Mouse (Mus musculus): Measurements from ENCODE around the gene Smurf2. TPM values are rescaled to one million over a fixed set of nuclear protein-coding genes. Genes with fewer than 3 reads are reported as not detected.
A peak's percentile ranks its signal among the peaks of the same experiment; 100 is the strongest.

The Smurf2 gene
- polyA plus RNA-seq, 1 experiment from 2014 or later, result 14.1 TPM

DNA sequence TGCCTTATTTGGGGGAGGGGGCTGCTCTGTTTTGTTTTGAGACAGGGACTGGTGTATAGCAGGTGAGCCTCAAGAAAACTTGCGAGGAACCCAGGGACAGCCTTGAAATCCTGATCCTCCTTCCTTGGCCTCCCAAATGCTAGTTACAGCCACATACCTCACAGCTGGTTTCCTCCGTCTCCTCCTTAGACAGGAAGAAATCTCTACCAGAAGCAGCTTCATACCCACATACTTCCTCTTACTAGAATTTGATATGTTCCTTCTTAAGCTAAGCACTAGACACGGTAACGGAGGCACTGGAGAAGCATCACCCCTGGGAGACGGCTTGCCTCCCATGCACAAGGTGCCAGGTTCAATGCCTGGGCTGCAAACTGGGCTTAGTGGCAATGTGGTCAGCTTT is 16.8 kb upstream of the Smurf2 start:
- Histone ChIP-seq H3K4me2 (no peak overlapping the region), H3K9ac (no peak overlapping the region), H3K9me3 (no peaks in the 10 kb centered on the region), H3K4me1 (replicated peaks) (no peaks in the 10 kb centered on the region), H3K36me3 (no peaks in the 10 kb centered on the region), H3K4me3 (no peak overlapping the region), H3K27me3 (no peaks in the 10 kb centered on the region), H3K27ac (replicated peaks) (no peak overlapping the region)
- no peak for ATAC-seq (ENCODE audit: low read depth)
- WGBS, result 85% methylated on average over 5 of the region's 5 CpGs

DNA sequence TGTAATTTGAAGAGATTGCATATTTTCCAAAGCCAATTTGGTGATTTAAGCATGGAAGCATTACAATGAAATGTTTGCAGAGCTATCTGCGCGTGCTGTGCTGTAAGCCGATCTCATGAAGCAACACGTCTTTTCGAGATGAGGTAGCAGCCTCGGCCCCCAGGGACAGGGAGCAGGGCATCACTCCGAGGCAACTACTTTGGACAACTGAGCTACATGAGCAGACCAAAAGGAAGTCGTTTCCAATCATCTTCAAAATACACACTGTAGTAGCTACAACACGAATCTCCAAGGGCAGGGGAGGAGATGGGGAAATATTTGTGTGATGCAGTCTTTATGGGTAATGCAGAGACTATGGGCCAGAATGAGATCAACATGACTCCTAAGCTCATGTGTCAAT is 9.9 kb upstream of the Smurf2 start:
- 87% methylated on average over 9 of the region's 9 CpGs for WGBS

DNA sequence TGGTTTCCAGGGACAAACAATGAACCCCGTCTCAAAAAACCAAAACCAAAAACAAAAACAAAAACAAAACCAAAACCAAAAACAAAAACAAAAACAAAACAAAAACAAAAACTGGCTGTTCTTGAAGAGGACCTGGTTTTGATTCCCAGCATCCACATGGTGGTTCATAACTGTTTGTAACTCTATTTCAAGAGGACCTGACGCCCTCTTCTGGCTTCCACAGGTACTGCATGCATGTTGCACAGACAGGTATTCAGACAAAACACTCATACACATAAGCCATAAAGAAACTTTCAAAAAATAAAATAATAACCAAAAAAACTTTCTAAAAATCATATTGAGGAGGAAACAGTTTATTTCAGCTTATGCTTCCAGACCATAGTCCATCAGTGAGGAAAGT is 8.4 kb upstream of the Smurf2 start:
- no peak for ATAC-seq (ENCODE audit: low read depth)
- Histone ChIP-seq H3K9ac (no peak overlapping the region), H3K27ac (replicated peaks) (no peak overlapping the region), H3K4me1 (replicated peaks) (no peaks in the 10 kb centered on the region), H3K27me3 (no peaks in the 10 kb centered on the region), H3K4me3 (no peak overlapping the region), H3K36me3 (no peaks in the 10 kb centered on the region), H3K9me3 (no peaks in the 10 kb centered on the region), H3K4me2 (no peak overlapping the region)
- 65% methylated on average over 2 of the region's 2 CpGs for WGBS

More for the DNA sequence above, 9.9 kb upstream of the Smurf2 start:
- H3K36me3 ChIP-seq, result no peaks in the 10 kb centered on the region
- no peak for ATAC-seq (ENCODE audit: low read depth)
- H3K27ac ChIP-seq (replicated peaks), result no peak overlapping the region
- H3K9ac ChIP-seq, result no peak overlapping the region
- H3K4me1 ChIP-seq (replicated peaks), result no peaks in the 10 kb centered on the region
- no peaks in the 10 kb centered on the region for H3K9me3 ChIP-seq
- H3K4me2 ChIP-seq, result no peak overlapping the region
- H3K4me3 ChIP-seq, result no peak overlapping the region
- H3K27me3 ChIP-seq, result no peaks in the 10 kb centered on the region

DNA sequence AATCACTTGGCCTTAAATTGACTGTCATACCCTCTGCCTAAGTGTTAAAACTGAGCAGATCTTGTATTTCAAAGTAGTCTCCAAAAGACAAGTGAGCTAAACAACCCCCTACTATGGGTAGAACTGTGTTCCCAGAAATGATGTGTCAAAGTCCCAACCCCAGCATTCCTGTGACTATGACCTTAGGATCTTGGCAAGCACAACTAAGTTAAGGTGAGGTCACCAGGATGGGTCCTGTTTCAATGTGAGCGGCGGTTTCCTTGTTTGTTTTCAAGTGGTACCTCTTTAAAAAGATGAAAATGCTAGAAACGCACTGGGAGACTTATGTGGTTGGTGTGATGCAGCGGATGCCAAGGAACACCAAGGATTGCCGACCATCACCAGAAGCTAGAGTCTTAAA is 7.4 kb upstream of the Smurf2 start:
- Histone ChIP-seq H3K4me1 (replicated peaks) (no peaks in the 10 kb centered on the region), H3K27me3 (no peaks in the 10 kb centered on the region), H3K9me3 (no peaks in the 10 kb centered on the region), H3K36me3 (no peaks in the 10 kb centered on the region), H3K9ac (no peak overlapping the region), H3K4me2 (no peak overlapping the region), H3K27ac (replicated peaks) (no peak overlapping the region), H3K4me3 (no peak overlapping the region)
- ATAC-seq (ENCODE audit: low read depth), result no peak
- WGBS, result 93% methylated on average over 5 of the region's 5 CpGs

DNA sequence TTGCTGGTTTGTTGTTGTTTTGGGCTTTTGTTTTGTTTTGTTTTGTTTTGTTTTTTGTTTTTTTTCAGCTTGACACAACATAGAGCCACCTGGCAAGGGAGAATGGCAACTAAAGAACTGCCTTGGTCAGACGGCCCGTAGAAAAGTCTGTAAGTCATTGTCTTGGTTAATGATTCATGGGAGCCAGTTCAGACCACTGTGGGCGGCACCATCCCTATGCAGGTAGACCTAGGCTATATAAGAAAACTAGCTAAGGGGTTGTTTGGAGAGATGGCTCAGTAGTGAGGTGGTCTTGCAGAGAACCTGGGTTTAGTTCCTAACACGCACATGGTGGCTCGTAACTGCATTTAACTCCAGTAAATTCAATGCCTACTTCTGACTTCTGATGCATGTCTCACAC is 6.7 kb upstream of the Smurf2 start:
- no peak overlapping the region for H3K4me3 ChIP-seq
- no peak for ATAC-seq (ENCODE audit: low read depth)
- H3K27me3 ChIP-seq, result no peaks in the 10 kb centered on the region
- H3K9me3 ChIP-seq, result no peaks in the 10 kb centered on the region
- no peaks in the 10 kb centered on the region for H3K4me1 ChIP-seq (replicated peaks)
- H3K9ac ChIP-seq, result no peak overlapping the region
- H3K27ac ChIP-seq (replicated peaks), result no peak overlapping the region
- no peaks in the 10 kb centered on the region for H3K36me3 ChIP-seq
- WGBS, result 90% methylated on average over 5 of the region's 5 CpGs
- H3K4me2 ChIP-seq, result no peak overlapping the region

DNA sequence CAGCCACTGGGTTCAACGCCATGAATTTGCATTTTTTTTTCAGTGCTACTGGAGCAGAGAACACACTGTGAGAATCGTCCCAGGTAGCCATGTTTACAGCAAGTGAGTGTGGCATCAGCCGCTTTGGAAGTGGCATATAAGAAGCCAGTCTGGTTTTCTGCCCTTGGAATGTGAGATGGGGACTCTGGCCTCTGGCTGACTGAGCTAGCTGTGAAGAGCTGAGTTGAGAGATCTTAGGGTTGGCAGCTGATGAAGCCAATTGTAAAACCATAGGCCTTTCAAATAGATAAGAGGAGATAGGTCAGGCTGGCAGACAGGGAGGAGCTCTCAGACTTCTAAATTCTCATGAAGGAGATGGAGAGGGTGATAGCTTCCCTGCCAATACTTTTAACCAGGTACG is 6.2 kb upstream of the Smurf2 start:
- 79% methylated on average over 4 of the region's 4 CpGs for WGBS
- Histone ChIP-seq H3K4me3 (no peak overlapping the region), H3K4me1 (replicated peaks) (no peaks in the 10 kb centered on the region), H3K9ac (no peak overlapping the region), H3K27ac (replicated peaks) (no peak overlapping the region), H3K4me2 (no peak overlapping the region), H3K36me3 (no peaks in the 10 kb centered on the region), H3K9me3 (no peaks in the 10 kb centered on the region), H3K27me3 (no peaks in the 10 kb centered on the region)
- no peak for ATAC-seq (ENCODE audit: low read depth)

DNA sequence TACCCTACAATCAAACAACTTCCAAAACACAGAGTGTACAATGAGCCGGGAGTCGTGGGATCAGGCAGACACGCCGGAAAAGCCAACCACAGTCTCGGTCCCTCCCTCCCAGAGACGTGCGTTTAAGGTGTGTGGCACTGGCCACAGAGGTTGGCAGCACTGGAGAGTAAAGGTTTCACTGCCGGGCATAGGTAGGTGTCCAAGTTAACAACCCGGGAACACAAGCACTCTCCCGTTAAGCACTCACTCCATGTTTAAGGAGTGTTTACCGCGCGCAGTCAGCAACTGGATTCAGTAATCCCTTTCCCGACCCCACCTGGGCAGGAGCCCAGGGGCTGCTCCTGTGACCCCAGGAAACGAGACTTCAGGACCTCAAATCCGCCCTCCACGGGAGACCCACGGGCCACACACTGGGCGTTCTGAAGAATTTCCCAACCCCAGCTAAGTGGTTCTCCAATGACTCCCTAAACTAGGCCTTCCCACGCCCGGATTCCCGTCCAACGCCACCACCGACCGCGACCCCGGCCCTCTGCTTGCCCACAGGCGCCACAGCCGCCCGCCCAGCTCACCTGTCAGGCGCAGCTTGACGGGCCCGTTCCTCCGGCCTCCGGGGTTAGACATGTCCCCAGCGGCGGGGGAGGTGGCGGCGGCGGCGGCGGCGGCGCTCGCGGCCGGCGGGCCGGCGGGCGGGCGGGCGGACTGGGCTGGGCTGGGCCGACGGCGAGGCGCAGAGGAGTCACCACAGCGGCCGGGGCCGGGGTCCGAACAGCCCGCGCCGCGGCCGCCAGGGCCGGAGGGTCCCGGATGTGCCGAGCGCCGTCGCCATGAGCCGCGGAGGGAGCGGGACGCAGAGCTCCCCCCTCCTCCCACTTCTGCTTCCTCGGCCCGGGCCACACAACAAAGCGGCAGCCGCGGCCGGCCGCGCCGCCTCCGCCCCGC is 634 bp downstream of the Smurf2 start:
- Histone ChIP-seq H3K27ac (replicated peaks) (peak overlapping the region; percentile 97), H3K9me3 (no peaks in the 10 kb centered on the region), H3K9ac (peak overlapping the region; percentile 99), H3K4me1 (replicated peaks) (peaks cover 32% of the 10 kb centered on the region), H3K27me3 (no peaks in the 10 kb centered on the region), H3K4me3 (peak overlapping the region; percentile 94), H3K4me2 (peak overlapping the region; percentile 95), H3K36me3 (no peaks in the 10 kb centered on the region)
- peak; percentile 89 for ATAC-seq (ENCODE audit: low read depth)
- under 1% methylated on average over 73 of the region's 87 CpGs for WGBS

DNA sequence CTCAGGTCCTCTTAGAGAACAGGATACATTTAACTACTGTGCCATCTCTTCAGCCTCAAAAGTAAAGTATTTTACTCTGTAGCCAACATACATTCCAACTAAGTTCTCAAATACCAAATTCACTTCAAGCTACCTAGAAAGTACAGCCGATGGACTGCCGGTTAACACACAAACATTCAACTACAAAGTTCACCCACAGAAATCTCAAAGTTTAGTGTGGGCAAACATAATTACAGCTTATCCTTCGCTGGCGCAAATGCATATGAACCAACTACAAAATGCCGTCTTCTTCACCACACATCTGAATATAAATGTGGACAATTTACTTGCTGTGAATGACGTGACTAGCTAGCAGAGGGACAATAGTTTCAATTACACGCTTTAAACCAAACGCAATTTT is 1.6 kb downstream of the Smurf2 start:
- H3K4me3 ChIP-seq, result peak overlapping the region; percentile 94
- H3K9ac ChIP-seq, result peak overlapping the region; percentile 99
- H3K4me2 ChIP-seq, result peak overlapping the region; percentile 95
- H3K9me3 ChIP-seq, result no peaks in the 10 kb centered on the region
- no peaks in the 10 kb centered on the region for H3K36me3 ChIP-seq
- no peak overlapping the region for H3K27ac ChIP-seq (replicated peaks)
- no peak for ATAC-seq (ENCODE audit: low read depth)
- no peaks in the 10 kb centered on the region for H3K27me3 ChIP-seq
- peaks cover 32% of the 10 kb centered on the region for H3K4me1 ChIP-seq (replicated peaks)
- WGBS, result 19% methylated on average over 8 of the region's 8 CpGs

DNA sequence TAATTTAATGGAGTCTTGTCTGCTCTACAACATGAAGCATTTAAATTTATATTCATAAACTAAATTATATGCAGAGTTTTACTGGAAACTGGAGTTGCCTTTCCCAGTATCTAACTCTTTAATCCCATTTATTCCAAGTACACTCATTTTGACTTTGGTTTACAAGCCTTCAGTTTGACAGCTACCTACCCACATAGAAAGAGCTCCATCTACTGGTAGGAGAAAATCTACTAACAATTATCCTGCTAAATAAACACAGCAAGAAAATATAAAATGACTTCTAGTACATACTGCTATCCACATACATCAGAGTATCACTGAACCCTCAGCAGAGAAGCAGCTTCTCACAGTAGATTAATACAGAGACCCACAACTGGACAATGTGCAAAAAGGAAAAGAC is 9.3 kb downstream of the Smurf2 start:
- Histone ChIP-seq H3K27me3 (no peaks in the 10 kb centered on the region), H3K4me2 (no peak overlapping the region), H3K4me3 (no peak overlapping the region), H3K9ac (no peak overlapping the region), H3K4me1 (replicated peaks) (no peaks in the 10 kb centered on the region), H3K36me3 (no peaks in the 10 kb centered on the region), H3K9me3 (no peaks in the 10 kb centered on the region), H3K27ac (replicated peaks) (no peak overlapping the region)
- no peak for ATAC-seq (ENCODE audit: low read depth)

DNA sequence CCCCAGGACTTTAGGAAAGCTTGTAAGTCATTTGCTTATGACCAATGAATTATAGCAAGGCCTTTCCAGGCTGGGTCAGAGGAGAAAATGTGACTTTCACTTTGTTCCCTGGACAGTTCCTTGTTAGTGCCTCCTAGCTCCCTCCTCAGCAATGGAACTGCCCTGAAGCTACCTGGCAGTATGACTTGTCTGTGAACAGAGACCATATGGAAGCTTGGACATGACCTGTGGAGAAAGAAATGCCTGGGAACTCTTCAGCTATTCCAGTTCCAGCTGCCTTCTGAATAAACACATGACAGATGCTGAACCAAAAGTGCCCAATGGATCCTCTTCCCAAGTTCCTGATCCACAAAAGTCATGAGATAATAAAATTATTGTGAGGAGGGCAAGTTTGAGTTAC is 12.5 kb downstream of the Smurf2 start:
- no peak for ATAC-seq (ENCODE audit: low read depth)

DNA sequence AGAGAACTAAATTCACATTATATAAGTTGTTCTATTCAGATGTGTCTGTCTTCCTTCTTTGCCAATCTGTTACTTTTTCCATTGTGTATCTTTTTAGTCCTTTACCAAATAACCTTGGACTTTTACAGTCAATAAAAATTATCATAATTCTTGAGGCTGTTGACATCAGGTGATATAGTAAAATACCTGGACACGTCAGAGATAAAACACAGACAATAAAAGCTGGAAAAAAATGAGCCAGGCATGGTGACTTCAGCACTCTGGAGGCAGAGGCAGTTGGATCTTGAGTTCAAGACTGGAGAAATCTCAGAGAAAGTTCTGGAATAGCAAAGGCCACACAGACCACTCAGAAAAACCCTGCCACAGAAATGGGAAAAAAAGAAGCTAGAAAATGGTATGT is 13.3 kb downstream of the Smurf2 start:
- no peak overlapping the region for H3K27ac ChIP-seq (replicated peaks)
- no peak overlapping the region for H3K9ac ChIP-seq
- no peak for ATAC-seq (ENCODE audit: low read depth)
- WGBS, result 78% methylated on average over 1 of the region's 1 CpGs
- no peak overlapping the region for H3K4me2 ChIP-seq
- peaks cover 4% of the 10 kb centered on the region; the same call in 1 of the 2 replicates for H3K36me3 ChIP-seq
- no peaks in the 10 kb centered on the region for H3K9me3 ChIP-seq
- H3K27me3 ChIP-seq, result no peaks in the 10 kb centered on the region
- H3K4me1 ChIP-seq (replicated peaks), result no peaks in the 10 kb centered on the region; the same call in 1 of the 2 replicates
- no peak overlapping the region for H3K4me3 ChIP-seq

More for the DNA sequence above, 12.5 kb downstream of the Smurf2 start:
- H3K36me3 ChIP-seq, result peaks cover 4% of the 10 kb centered on the region; the same call in 1 of the 2 replicates
- no peaks in the 10 kb centered on the region for H3K27me3 ChIP-seq
- no peak overlapping the region for H3K9ac ChIP-seq
- H3K4me2 ChIP-seq, result no peak overlapping the region
- no peak overlapping the region for H3K27ac ChIP-seq (replicated peaks)
- H3K4me3 ChIP-seq, result no peak overlapping the region
- H3K9me3 ChIP-seq, result no peaks in the 10 kb centered on the region
- H3K4me1 ChIP-seq (replicated peaks), result no peaks in the 10 kb centered on the region; the same call in 1 of the 2 replicates

DNA sequence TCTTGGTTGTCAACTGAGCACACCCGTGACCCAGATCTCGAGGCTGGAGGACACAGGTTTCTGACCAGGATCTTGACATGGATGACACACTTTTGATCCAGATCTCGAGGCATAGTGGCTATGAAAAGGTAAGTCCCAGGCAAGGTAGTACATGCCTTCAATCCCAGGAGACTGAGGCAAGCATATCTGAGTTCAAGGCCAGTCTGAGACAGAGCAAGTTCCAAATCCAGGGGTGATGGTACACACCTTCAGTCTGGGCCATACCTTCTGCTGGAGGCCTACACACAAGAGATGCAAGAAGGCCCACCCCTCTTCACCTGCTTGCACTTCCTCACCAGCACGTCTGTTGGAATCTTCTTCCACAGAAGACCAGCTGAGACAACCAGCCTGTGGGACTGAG is 14.8 kb downstream of the Smurf2 start:
- Histone ChIP-seq H3K4me2 (no peak overlapping the region), H3K4me3 (no peak overlapping the region), H3K4me1 (replicated peaks) (no peaks in the 10 kb centered on the region; the same call in 1 of the 2 replicates), H3K27me3 (no peaks in the 10 kb centered on the region), H3K9ac (no peak overlapping the region), H3K9me3 (no peaks in the 10 kb centered on the region), H3K36me3 (peaks cover 4% of the 10 kb centered on the region; the same call in 1 of the 2 replicates), H3K27ac (replicated peaks) (no peak overlapping the region)
- WGBS, result 93% methylated on average over 4 of the region's 4 CpGs
- no peak for ATAC-seq (ENCODE audit: low read depth)

DNA sequence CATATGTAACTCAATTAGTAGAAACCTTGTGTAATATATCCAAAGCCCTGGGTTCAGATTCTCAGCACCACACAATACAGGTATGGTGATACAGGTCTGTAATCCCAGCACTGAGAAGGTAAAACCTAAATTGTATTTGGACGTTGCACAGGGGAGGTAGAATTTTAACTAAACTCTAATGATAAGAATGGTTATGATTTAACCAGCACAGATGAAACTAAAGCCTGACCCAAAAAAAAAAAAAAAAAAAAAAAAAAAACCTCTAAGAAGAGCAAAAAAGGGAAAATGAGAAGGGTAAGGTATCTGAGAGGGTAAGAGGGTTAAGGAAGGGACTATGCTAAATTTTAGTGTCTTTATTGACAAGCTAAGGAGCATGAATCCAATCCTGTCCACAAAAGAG is 20.7 kb downstream of the Smurf2 start:
- no peaks in the 10 kb centered on the region for H3K27me3 ChIP-seq
- 92% methylated on average over 1 of the region's 1 CpGs for WGBS
- H3K4me3 ChIP-seq, result no peak overlapping the region
- no peaks in the 10 kb centered on the region for H3K36me3 ChIP-seq
- no peak overlapping the region for H3K27ac ChIP-seq (replicated peaks)
- no peak for ATAC-seq (ENCODE audit: low read depth)
- H3K4me2 ChIP-seq, result no peak overlapping the region
- H3K9ac ChIP-seq, result no peak overlapping the region
- no peaks in the 10 kb centered on the region; the same call in 1 of the 2 replicates for H3K4me1 ChIP-seq (replicated peaks)
- H3K9me3 ChIP-seq, result no peaks in the 10 kb centered on the region

Data from neural tube, embryonic 13.5 days (tissue).